Mouse (Mus musculus) kidney, adult 2 months (tissue): ENCODE results near the gene Abhd15.

Source experiments
- CTCF ChIP-seq: fragments of 200-500 bp; conservative IDR thresholded peaks from 2 replicates; pipeline ENCODE4 v1.5.1; 2011; ENCODE audit warnings: low read depth, mild to moderate bottlenecking, control low read depth, low read length, moderate library complexity, mixed read lengths; ENCODE audit not compliant: insufficient read depth, insufficient read length
- POLR2A ChIP-seq: fragments of 200-500 bp; IDR thresholded peaks from one replicate; pipeline ENCODE4 v1.6.1; 2011; ENCODE audit warnings: low read depth, low read length, control low read depth

- TF ChIP-seq POLR2A, result no peak
- TF ChIP-seq CTCF, result no peak
Measured at GRCm38 (mm10) chr11:77491502-77492291, 23.2 kb upstream of the Abhd15 start.
